Mouse (Mus musculus): ENCODE measurements around the gene Synj1.

GRCm38 (mm10) chr16:90891601-90892000, 119.5 kb downstream of the Synj1 start:
- TF ChIP-seq CTCF (IDR thresholded peaks at IDR 0.05; ENCODE audit: control insufficient read depth, insufficient read depth, insufficient read length) (no peak), MAX (IDR thresholded peaks at IDR 0.05) (no peak)
